Mouse (Mus musculus): ENCODE results near the gene Isoc2b.
A peak's percentile ranks its signal among the peaks of the same experiment; 100 is the strongest.
"Not testable (repeated sequence)": the region's sequence is repeated elsewhere in the genome, so short reads cannot be mapped to it uniquely, and the experiment has no call there.

The Isoc2b gene

GRCm38 (mm10) chr7:4835631-4836327 lies 34.3 kb downstream of the Isoc2b start:
- no peak for DNase-seq (ENCODE audit: low spot score in 2 of 2)

- no peak for DNase-seq (ENCODE audit: low spot score in 2 of 2)
Measured at GRCm38 (mm10) chr7:4830476-4830875, 39.6 kb downstream of the Isoc2b start.

GRCm38 (mm10) chr7:4825365-4825764 lies 44.7 kb downstream of the Isoc2b start:
- no peak for DNase-seq (ENCODE audit: low spot score in 2 of 2)

- no peak for DNase-seq (ENCODE audit: low spot score in 2 of 2)
Measured at GRCm38 (mm10) chr7:4822162-4822907, 47.7 kb downstream of the Isoc2b start.

GRCm38 (mm10) chr7:4821690-4822089 lies 48.4 kb downstream of the Isoc2b start:
- no peak for DNase-seq (ENCODE audit: low spot score in 2 of 2)

GRCm38 (mm10) chr7:4820925-4821324 lies 49.1 kb downstream of the Isoc2b start:
- DNase-seq (ENCODE audit: low spot score in 2 of 2): not testable (repeated sequence)

GRCm38 (mm10) chr7:4816559-4816958 lies 53.5 kb downstream of the Isoc2b start:
- DNase-seq (ENCODE audit: low spot score in 2 of 2): no peak

- DNase-seq (ENCODE audit: low spot score in 2 of 2): no peak
Measured at GRCm38 (mm10) chr7:4813105-4813791, 56.8 kb downstream of the Isoc2b start.

- peak; percentile 96 to 99 for DNase-seq (ENCODE audit: low spot score in 2 of 2)
Measured at GRCm38 (mm10) chr7:4812303-4813104, 57.6 kb downstream of the Isoc2b start, which contains the start of gene Ube2s. Gene Ube2s, minus strand, starts transcription at chr7:4812590.

GRCm38 (mm10) chr7:4811842-4812302 lies 58.2 kb downstream of the Isoc2b start:
- no peak for DNase-seq (ENCODE audit: low spot score in 2 of 2)

GRCm38 (mm10) chr7:4811131-4811530 lies 58.9 kb downstream of the Isoc2b start:
- not testable (repeated sequence) for DNase-seq (ENCODE audit: low spot score in 2 of 2)

- no peak for DNase-seq (ENCODE audit: low spot score in 2 of 2)
Measured at GRCm38 (mm10) chr7:4806716-4807115, 63.3 kb downstream of the Isoc2b start.

- no peak for DNase-seq (ENCODE audit: low spot score in 2 of 2)
Measured at GRCm38 (mm10) chr7:4802247-4802646, 67.8 kb downstream of the Isoc2b start.

GRCm38 (mm10) chr7:4795767-4796433 lies 74.2 kb downstream of the Isoc2b start:
- no peak for DNase-seq (ENCODE audit: low spot score in 2 of 2)
